Mouse (Mus musculus) kidney, embryonic 15.5 days (tissue): Measurements from ENCODE around the gene Lrrc61. TPM values are rescaled to one million over a fixed set of nuclear protein-coding genes. Genes with fewer than 3 reads are reported as not detected.

Experiments
- ATAC-seq: fragments of 200-750 bp; cut with Nextera tagmentation; replicated peaks from 2 replicates; pipeline ENCODE4 v1.8.0; 2017; ENCODE audit warnings: moderate TSS enrichment; ENCODE audit not compliant: low FRiP score
- H3K27ac ChIP-seq: fragments of 300-500 bp; sonication (generic); 2 replicates; pipeline ENCODE4 v1.5.1; 2015; ENCODE audit warnings: mild to moderate bottlenecking, inconsistent platforms
- H3K27me3 ChIP-seq: fragments of 300-500 bp; sonication (generic); 2 replicates; pipeline ENCODE4 v1.6.1; 2015; ENCODE audit warnings: inconsistent platforms
- H3K36me3 ChIP-seq: fragments of 300-500 bp; sonication (generic); 2 replicates; pipeline ENCODE4 v1.6.1; 2015; ENCODE audit warnings: inconsistent platforms
- H3K4me1 ChIP-seq: fragments of 300-500 bp; sonication (generic); 2 replicates; pipeline ENCODE4 v1.6.1; 2015; ENCODE audit warnings: inconsistent platforms
- H3K4me2 ChIP-seq: fragments of 300-500 bp; sonication (generic); 2 replicates; pipeline ENCODE4 v1.6.1; 2015; ENCODE audit warnings: moderate library complexity, mild to moderate bottlenecking, inconsistent platforms
- H3K4me3 ChIP-seq: fragments of 300-500 bp; sonication (generic); replicated peaks from 2 replicates; pipeline ENCODE4 v1.5.1; 2015; ENCODE audit warnings: mild to moderate bottlenecking, inconsistent platforms
- H3K9ac ChIP-seq: fragments of 300-500 bp; sonication (generic); 2 replicates; pipeline ENCODE4 v1.6.1; 2015; ENCODE audit warnings: mild to moderate bottlenecking, inconsistent platforms
- H3K9me3 ChIP-seq: fragments of 300-500 bp; sonication (generic); replicated peaks from 2 replicates; pipeline ENCODE4 v1.6.1; 2016; ENCODE audit warnings: inconsistent platforms
- WGBS: fragments of 180-500 bp; shearing (Covaris S2); methylation state at CpG from one replicate; pipeline ENCODE4 v1.1.7; 2015; ENCODE audit warnings: mixed read lengths; 5-methylcytosine and 5-hydroxymethylcytosine counted together
- polyA plus RNA-seq: library from polyadenylated mRNA; unstranded; fragments of >200 nt; fragmentation: Nextera tagmentation; extraction: Ambion mirVana; gene quantifications from 2 replicates; pipeline ENCODE4 v1.2.1, GENCODE M21; 2015

Lrrc61 gene
- polyA plus RNA-seq, 1 experiment from 2014 or later: 16.4 TPM

GRCm38 (mm10) chr6:48578736-48579135 is 24.1 kb downstream of the Lrrc61 start:
- Histone ChIP-seq H3K27me3 (no peaks in the 10 kb centered on the region), H3K9ac (no peak overlapping the region), H3K4me3 (no peak overlapping the region), H3K4me2 (no peak overlapping the region), H3K4me1 (peaks cover 18% of the 10 kb centered on the region), H3K9me3 (no peaks in the 10 kb centered on the region), H3K27ac (peak overlapping the region; percentile 61; the same call in 1 of the 2 replicates), H3K36me3 (no peaks in the 10 kb centered on the region)
- 24% methylated on average over 5 of the region's 5 CpGs for whole genome bisulfite sequencing
- ATAC-seq: no peak

DNA sequence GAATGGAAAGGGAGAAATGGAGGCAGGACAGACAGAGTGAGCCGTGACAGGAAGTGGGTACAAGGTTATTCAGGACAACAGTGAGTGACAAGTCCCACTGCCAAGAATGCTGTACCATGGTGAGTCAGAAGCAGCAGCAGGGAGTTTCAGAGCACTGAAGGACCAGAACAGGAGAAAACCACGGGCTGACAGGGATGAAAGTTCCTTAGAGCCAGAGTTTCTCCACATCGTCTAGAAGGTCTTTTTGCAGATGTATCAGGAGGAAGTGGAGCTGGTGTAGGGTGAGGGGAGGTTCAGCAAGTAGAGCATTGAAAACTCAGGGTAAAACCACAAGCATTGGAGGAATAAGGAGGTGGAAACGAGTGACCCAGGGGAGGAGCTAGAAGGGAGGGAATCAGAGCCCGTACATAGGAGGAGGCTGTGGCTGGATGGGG is 24.6 kb downstream of the Lrrc61 start:
- peak overlapping the region; percentile 6; the same call in 1 of the 2 replicates for H3K4me2 ChIP-seq
- 0 out of 2 replicates have a peak, but pooled peaks have one; percentile 12 for ATAC-seq
- peaks cover 18% of the 10 kb centered on the region for H3K4me1 ChIP-seq
- H3K9ac ChIP-seq: no peak overlapping the region
- no peak overlapping the region for H3K4me3 ChIP-seq
- no peaks in the 10 kb centered on the region for H3K9me3 ChIP-seq
- H3K27ac ChIP-seq: peak overlapping the region; percentile 61
- no peaks in the 10 kb centered on the region for H3K36me3 ChIP-seq
- 26% methylated on average over 5 of the region's 5 CpGs for WGBS
- no peaks in the 10 kb centered on the region for H3K27me3 ChIP-seq

GRCm38 (mm10) chr6:48581257-48581656 is 26.7 kb downstream of the Lrrc61 start:
- Histone ChIP-seq H3K4me2 (no peak overlapping the region), H3K27ac (no peak overlapping the region), H3K36me3 (no peaks in the 10 kb centered on the region), H3K9me3 (no peaks in the 10 kb centered on the region), H3K4me1 (peaks cover 18% of the 10 kb centered on the region), H3K9ac (no peak overlapping the region), H3K4me3 (no peak overlapping the region), H3K27me3 (no peaks in the 10 kb centered on the region)
- WGBS: 62% methylated on average over 3 of the region's 3 CpGs
- no peak for ATAC-seq

DNA sequence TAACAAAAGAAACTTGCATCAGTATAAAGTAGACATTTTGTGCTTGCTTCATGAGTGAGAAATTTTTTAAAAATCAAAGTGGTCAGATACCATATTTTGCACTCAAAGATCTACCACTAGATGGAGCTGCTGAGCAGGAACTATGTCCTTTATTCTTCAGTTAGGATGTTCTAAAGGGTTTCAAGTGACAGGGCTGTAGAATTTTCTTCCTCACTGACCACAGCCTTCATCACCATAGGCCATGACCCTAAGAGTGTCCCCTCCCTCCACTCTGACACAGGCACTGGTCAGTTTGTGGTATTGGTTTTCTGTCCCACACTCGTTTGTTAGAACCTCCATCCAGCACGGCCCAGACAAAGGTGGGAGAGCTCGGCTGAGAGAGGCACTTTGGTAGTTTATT is 27.4 kb downstream of the Lrrc61 start:
- H3K27me3 ChIP-seq: no peaks in the 10 kb centered on the region
- ATAC-seq: no peak
- WGBS: 55% methylated on average over 3 of the region's 3 CpGs

GRCm38 (mm10) chr6:48589194-48589750 is 34.7 kb downstream of the Lrrc61 start, which contains the start of gene Gm45021:
Gm45021 (plus strand) TSS chr6:48589610.
- no peak for ATAC-seq
- Histone ChIP-seq H3K9ac (no peak within 1 kb of the TSS), H3K27ac (peak within 1 kb of the TSS; percentile 51; the same call in 1 of the 2 replicates), H3K9me3 (no peaks in the 10 kb centered on the region), H3K36me3 (no peaks in the 10 kb centered on the region), H3K4me3 (no peak within 1 kb of the TSS), H3K27me3 (no peaks in the 10 kb centered on the region), H3K4me2 (no peak within 1 kb of the TSS), H3K4me1 (peaks cover 26% of the 10 kb centered on the region)
- WGBS: 14% methylated on average over 6 of the region's 6 CpGs

More for the DNA sequence above, 27.4 kb downstream of the Lrrc61 start:
- H3K4me1 ChIP-seq: peaks cover 18% of the 10 kb centered on the region
- no peaks in the 10 kb centered on the region for H3K9me3 ChIP-seq
- H3K9ac ChIP-seq: no peak overlapping the region
- no peak overlapping the region for H3K27ac ChIP-seq
- no peaks in the 10 kb centered on the region for H3K36me3 ChIP-seq
- no peak overlapping the region for H3K4me2 ChIP-seq
- no peak overlapping the region for H3K4me3 ChIP-seq

DNA sequence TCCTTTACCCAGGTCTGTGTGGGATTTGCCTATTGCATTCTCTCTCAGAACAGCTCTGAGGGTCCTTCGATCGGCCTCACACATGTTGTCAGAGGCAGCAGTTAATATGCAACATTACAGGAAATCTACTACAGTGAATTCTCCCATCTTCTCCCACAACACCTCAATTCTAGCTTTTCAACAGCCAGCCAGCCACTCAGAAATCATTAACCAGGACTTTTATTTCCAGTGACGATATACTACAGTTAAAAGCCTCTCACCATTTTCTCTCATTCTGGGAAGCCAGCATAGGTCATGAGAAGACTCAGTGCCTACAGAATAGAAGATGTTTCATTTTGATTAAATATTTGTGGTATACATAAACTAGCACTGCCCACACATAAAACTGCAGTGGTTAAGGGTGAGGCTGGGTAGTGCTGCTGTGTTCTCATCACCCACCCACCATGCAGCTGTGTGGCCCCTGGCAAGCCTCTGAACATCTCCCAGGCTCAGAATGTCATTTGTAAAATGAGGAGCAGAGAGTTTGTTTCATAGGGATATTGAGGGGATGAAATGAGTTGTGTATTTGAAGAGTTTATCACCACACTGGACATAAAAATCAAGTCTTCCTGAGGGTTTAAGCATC is 36.7 kb downstream of the Lrrc61 start:
- H3K27me3 ChIP-seq: no peaks in the 10 kb centered on the region
- H3K36me3 ChIP-seq: peaks cover 14% of the 10 kb centered on the region
- peak overlapping the region; percentile 41; the same call in 1 of the 2 replicates for H3K27ac ChIP-seq
- no peak overlapping the region for H3K9ac ChIP-seq
- peaks cover 40% of the 10 kb centered on the region for H3K4me1 ChIP-seq
- H3K4me3 ChIP-seq: no peak overlapping the region
- WGBS: 60% methylated on average over 3 of the region's 3 CpGs
- H3K4me2 ChIP-seq: no peak overlapping the region
- H3K9me3 ChIP-seq: peaks cover 10% of the 10 kb centered on the region
- ATAC-seq: no peak

- Histone ChIP-seq H3K9me3 (peaks cover 15% of the 10 kb centered on the region), H3K4me1 (peaks cover 40% of the 10 kb centered on the region), H3K27me3 (no peaks in the 10 kb centered on the region), H3K4me2 (no peak overlapping the region), H3K9ac (no peak overlapping the region), H3K27ac (no peak overlapping the region), H3K4me3 (no peak overlapping the region), H3K36me3 (peaks cover 19% of the 10 kb centered on the region)
- 89% methylated on average over 6 of the region's 6 CpGs for WGBS
- ATAC-seq: no peak
Measured at GRCm38 (mm10) chr6:48591871-48592270, 37.3 kb downstream of the Lrrc61 start.

DNA sequence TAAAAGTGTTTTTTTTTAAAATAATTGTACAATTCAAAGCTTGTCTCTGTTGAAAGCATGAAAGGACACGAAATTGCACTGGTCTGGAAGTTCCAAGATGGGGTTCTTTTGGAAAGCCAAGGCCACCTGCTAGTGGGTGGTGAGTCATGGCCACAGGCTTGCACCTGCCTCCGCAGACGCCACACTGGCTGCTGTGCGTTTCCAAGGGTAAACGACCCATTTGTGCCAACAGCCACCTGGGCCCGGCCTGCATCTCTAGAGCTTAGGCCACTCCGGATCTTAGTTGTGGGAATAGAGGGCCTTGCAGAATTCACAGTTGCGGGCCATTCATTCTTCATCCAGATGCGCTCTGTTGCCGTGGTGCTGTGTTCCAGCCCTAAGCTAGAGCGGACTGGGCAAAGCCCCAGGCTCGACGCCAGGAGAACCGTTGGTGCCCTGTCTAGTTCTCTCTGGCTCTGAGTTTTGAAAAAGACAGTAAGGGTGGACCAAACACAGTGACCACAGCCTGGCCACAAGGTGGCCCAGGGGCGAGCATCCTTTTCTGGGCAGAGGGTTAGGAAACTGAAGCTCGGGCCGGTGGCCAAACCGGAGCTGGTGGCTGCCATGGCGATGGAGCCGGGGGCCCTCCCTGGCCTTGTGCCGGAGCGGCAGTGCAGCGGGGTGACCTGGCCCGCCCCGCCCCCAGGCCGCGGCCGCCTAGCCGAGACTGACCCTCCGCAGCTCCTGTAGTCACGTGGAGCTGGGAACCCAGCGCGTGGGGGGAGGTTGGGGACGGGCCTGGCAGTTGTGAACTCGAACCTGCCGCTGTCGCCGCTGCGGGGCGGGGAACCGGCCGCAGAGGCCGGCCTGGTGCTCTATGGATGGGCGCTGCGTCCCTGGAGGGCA is 38.8 kb downstream of the Lrrc61 start, which contains the start of the genes Repin1 and Gm44965:
Gene Repin1 (plus strand): TSS at position 726 of the 885 bp plus-strand sequence.
Gene Gm44965 (plus strand): TSS at position 784 of the 885 bp plus-strand sequence.
- Histone ChIP-seq H3K4me3 (peak within 1 kb of the TSS; percentile 81), H3K27me3 (no peaks in the 10 kb centered on the region), H3K36me3 (peaks cover 34% of the 10 kb centered on the region), H3K9ac (peak within 1 kb of the TSS; percentile 82), H3K27ac (peak within 1 kb of the TSS; percentile 94), H3K4me1 (peaks cover 40% of the 10 kb centered on the region), H3K4me2 (peak within 1 kb of the TSS; percentile 81), H3K9me3 (peaks cover 29% of the 10 kb centered on the region)
- peak; percentile 93 for ATAC-seq
- WGBS: 7% methylated on average over 45 of the region's 45 CpGs

DNA sequence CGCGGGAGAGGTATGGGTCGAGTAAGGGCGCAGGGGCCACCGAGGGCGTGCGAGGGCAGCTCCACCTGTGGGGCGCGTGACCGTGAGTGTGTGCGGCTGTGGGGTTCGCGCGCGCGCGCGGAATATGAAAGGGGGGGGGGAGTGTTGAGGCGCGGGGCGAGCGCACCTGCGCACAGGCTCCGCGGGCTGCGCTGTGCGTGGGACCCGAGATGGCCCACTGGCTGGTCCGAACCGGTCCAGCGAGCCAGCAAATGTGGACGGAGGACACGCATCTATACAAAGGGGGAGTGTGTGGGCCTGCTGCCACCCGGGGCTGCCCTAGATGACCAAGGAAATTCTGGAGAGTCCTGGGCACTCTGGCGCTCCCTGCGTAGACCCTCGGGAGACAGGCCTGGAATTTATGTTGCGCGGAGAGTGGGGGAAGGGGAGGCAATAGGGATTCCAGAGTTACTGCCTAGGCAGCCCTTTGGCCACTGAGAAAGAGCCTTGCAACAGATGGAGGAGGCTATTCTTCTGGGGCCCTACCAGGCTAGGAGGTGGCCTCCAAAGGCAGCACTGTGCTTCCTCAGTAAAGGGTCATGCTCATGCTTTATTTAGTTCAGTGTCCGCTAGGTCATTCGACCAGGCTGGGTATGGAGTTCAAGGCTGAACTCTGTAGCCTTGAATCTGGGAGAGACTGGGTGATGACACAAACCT is 39.6 kb downstream of the Lrrc61 start:
- Histone ChIP-seq H3K9ac (peak overlapping the region; percentile 82), H3K4me3 (peak overlapping the region; percentile 81), H3K4me1 (peaks cover 37% of the 10 kb centered on the region), H3K27ac (peak overlapping the region; percentile 94), H3K36me3 (peaks cover 42% of the 10 kb centered on the region), H3K27me3 (no peaks in the 10 kb centered on the region), H3K4me2 (peak overlapping the region; percentile 81), H3K9me3 (peaks cover 29% of the 10 kb centered on the region)
- peak; percentile 73 for ATAC-seq
- 1% methylated on average over 40 of the region's 41 CpGs for WGBS

- Histone ChIP-seq H3K27me3 (no peaks in the 10 kb centered on the region), H3K27ac (no peak overlapping the region), H3K4me2 (peak overlapping the region; percentile 81), H3K4me3 (peak overlapping the region; percentile 81), H3K9me3 (peaks cover 29% of the 10 kb centered on the region), H3K36me3 (peaks cover 53% of the 10 kb centered on the region), H3K9ac (peak overlapping the region; percentile 82), H3K4me1 (peaks cover 27% of the 10 kb centered on the region)
- ATAC-seq: no peak
- 60% methylated on average over 1 of the region's 1 CpGs for WGBS
Measured at GRCm38 (mm10) chr6:48595278-48595677, 40.7 kb downstream of the Lrrc61 start.

DNA sequence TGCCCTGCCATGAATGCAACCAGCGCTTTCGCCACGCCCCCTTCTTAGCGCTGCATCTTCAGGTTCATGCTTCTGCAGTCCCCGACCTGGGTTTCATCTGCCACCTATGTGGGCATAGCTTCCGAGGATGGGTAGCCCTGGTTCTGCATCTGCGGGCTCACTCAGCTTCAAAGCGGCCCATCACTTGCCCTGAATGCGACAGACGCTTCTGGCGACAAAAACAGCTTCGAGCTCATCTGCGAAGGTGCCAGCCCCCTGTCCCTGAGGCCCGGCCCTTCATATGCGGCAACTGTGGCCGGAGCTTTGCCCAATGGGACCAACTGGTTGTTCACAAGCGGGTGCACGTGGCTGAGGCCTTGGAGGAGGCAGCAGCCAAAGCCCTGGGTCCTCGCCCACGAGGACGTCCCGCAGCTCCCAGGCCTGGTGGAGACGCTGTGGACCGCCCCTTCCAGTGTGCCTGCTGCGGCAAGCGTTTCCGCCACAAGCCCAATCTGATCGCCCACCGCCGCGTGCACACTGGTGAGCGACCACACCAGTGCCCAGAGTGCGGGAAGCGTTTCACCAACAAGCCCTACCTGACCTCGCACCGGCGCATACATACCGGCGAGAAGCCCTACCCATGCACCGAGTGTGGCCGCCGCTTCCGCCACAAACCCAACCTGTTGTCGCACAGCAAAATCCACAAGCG is 42.1 kb downstream of the Lrrc61 start:
- Histone ChIP-seq H3K4me1 (peaks cover 29% of the 10 kb centered on the region), H3K9me3 (peaks cover 29% of the 10 kb centered on the region), H3K27ac (no peak overlapping the region), H3K4me2 (no peak overlapping the region), H3K36me3 (peaks cover 57% of the 10 kb centered on the region), H3K4me3 (no peak overlapping the region), H3K9ac (no peak overlapping the region), H3K27me3 (no peaks in the 10 kb centered on the region)
- 98% methylated on average over 45 of the region's 45 CpGs for WGBS
- ATAC-seq: no peak
